24 mouse cellular contexts compared by ENCODE assay signal in genomic region chr4:95426563-95426962, GRCm38 (mm10).
"Had no signal": no experiment of that assay in that cellular context is flagged by ENCODE, and none has a peak within 500 bp of the region (broad histone marks: within the 10 kb centered on the region; RNA-seq: fewer than 3 reads in every experiment).

No protein-coding gene starts in this region.

- H3K27ac ChIP-seq: heart, embryonic 13.5 days; heart, embryonic 15.5 days; hindbrain, embryonic 13.5 days; hindbrain, embryonic 15.5 days; hindbrain, postnatal 0 days; layer of hippocampus, adult 2 months; left cerebral cortex, adult 2 months; limb, embryonic 10.5 days; limb, embryonic 12.5 days; liver, embryonic 13.5 days had no signal

- H3K9me3 ChIP-seq: heart, embryonic 13.5 days; heart, embryonic 15.5 days; hindbrain, embryonic 13.5 days; hindbrain, embryonic 15.5 days; limb, embryonic 10.5 days; liver, embryonic 13.5 days had no signal

- H3K4me1 ChIP-seq: heart, embryonic 13.5 days; heart, embryonic 15.5 days; hindbrain, embryonic 13.5 days; hindbrain, embryonic 15.5 days; limb, embryonic 10.5 days; limb, embryonic 12.5 days; liver, embryonic 13.5 days had no signal

- H3K4me2 ChIP-seq: heart, embryonic 11.5 days; heart, embryonic 13.5 days; heart, embryonic 15.5 days; hindbrain, embryonic 13.5 days; hindbrain, embryonic 15.5 days; limb, embryonic 12.5 days; liver, embryonic 11.5 days; liver, embryonic 13.5 days had no signal

- ATAC-seq: hindbrain, postnatal 0 days; intestine, embryonic 16.5 days had no signal

- DNase-seq: gastrocnemius, postnatal 14 days; gastrocnemius, postnatal 36 days; heart, adult 18-20 months; heart, postnatal 14 days; heart, postnatal 36 days; kidney, adult 11 months; kidney, adult 2 months; kidney, postnatal 10 days; kidney, postnatal 25 days; kidney, postnatal 4 days; liver; liver, embryonic 13.5 days had no signal

- H3K4me3 ChIP-seq: heart, embryonic 13.5 days; heart, embryonic 15.5 days; hindbrain, embryonic 13.5 days; hindbrain, embryonic 15.5 days; layer of hippocampus, adult 2 months; left cerebral cortex, adult 2 months; limb, embryonic 10.5 days; limb, embryonic 12.5 days; liver, embryonic 13.5 days had no signal

- H3K36me3 ChIP-seq: heart, embryonic 13.5 days; heart, embryonic 15.5 days; hindbrain, embryonic 13.5 days; hindbrain, embryonic 15.5 days; limb, embryonic 10.5 days; limb, embryonic 12.5 days; liver, embryonic 13.5 days had no signal

- H3K27me3 ChIP-seq: heart, embryonic 13.5 days; heart, embryonic 15.5 days; hindbrain, embryonic 13.5 days; hindbrain, embryonic 15.5 days; limb, embryonic 12.5 days; liver, embryonic 13.5 days had no signal

- H3K9ac ChIP-seq: heart, embryonic 13.5 days; heart, embryonic 15.5 days; hindbrain, embryonic 13.5 days; hindbrain, embryonic 15.5 days; limb, embryonic 12.5 days; liver, embryonic 13.5 days had no signal
